ENCODE assay signal across 7 mouse cellular contexts in genomic region chr7:49471278-49471677, GRCm38 (mm10).
DNase-seq lines count a peak whose midpoint lies in the region.

No protein-coding gene starts in this region.

- peak; percentile 68 to 70 for DNase-seq in right cerebral cortex, adult 2 months (ENCODE audit: low spot score in 2 of 2)
- DNase-seq in right cerebral cortex, postnatal 25 days = no peak
- peak; percentile 50 for DNase-seq in adipocyte (ENCODE audit: low spot score)
- peak; percentile 45 to 46 for DNase-seq in cerebellum, postnatal 4 days (ENCODE audit: low spot score in 2 of 2)
- peak; percentile 82 for DNase-seq in heart, postnatal 4 days
- DNase-seq in lung, postnatal 14 days = peak; percentile 75
- peak; percentile 36 for DNase-seq in testis, postnatal 14 days (ENCODE audit: low spot score)
